Comparison of ENCODE assay signal across 28 mouse cellular contexts in genomic region chr12:39646556-39646955, GRCm38 (mm10).
"Had no signal": no experiment of that assay in that cellular context is flagged by ENCODE, and none has a peak within 500 bp of the region (broad histone marks: within the 10 kb centered on the region; RNA-seq: fewer than 3 reads in every experiment).

No protein-coding gene starts in this region.

- H3K36me3 ChIP-seq: heart, embryonic 13.5 days; heart, embryonic 15.5 days; hindbrain, embryonic 13.5 days; hindbrain, embryonic 15.5 days; kidney, embryonic 15.5 days; limb, embryonic 13.5 days; limb, embryonic 15.5 days; liver, embryonic 12.5 days had no signal

- H3K9ac ChIP-seq: heart, embryonic 13.5 days; heart, embryonic 15.5 days; hindbrain, embryonic 13.5 days; hindbrain, embryonic 15.5 days; kidney, embryonic 15.5 days; limb, embryonic 13.5 days; limb, embryonic 15.5 days; liver, embryonic 12.5 days; liver, embryonic 14.5 days had no signal

- H3K9me3 ChIP-seq: heart, embryonic 13.5 days; heart, embryonic 15.5 days; hindbrain, embryonic 13.5 days; hindbrain, embryonic 15.5 days; kidney, embryonic 15.5 days; limb, embryonic 13.5 days; limb, embryonic 15.5 days; liver, embryonic 12.5 days had no signal

- H3K4me1 ChIP-seq: heart, embryonic 13.5 days; heart, embryonic 15.5 days; hindbrain, embryonic 13.5 days; hindbrain, embryonic 15.5 days; kidney, embryonic 15.5 days; limb, embryonic 13.5 days; limb, embryonic 15.5 days; liver, embryonic 12.5 days had no signal

- H3K4me3 ChIP-seq: gastrocnemius, adult 2 months; heart, adult 2 months; heart, embryonic 13.5 days; heart, embryonic 15.5 days; hindbrain, embryonic 13.5 days; hindbrain, embryonic 15.5 days; kidney, embryonic 15.5 days; limb, embryonic 13.5 days; limb, embryonic 15.5 days; liver, embryonic 12.5 days had no signal

- H3K4me2 ChIP-seq: heart, embryonic 11.5 days; heart, embryonic 13.5 days; heart, embryonic 15.5 days; hindbrain, embryonic 13.5 days; hindbrain, embryonic 15.5 days; kidney, embryonic 15.5 days; limb, embryonic 13.5 days; limb, embryonic 15.5 days; liver, embryonic 12.5 days had no signal

- H3K27ac ChIP-seq: gastrocnemius, adult 2 months; heart, adult 2 months; heart, embryonic 13.5 days; heart, embryonic 15.5 days; hindbrain, embryonic 13.5 days; hindbrain, embryonic 15.5 days; hindbrain, postnatal 0 days; kidney, embryonic 15.5 days; kidney, postnatal 0 days; limb, embryonic 13.5 days; limb, embryonic 15.5 days; liver, embryonic 12.5 days; liver, embryonic 14.5 days had no signal

- DNase-seq: gastrocnemius, adult 2 months; gastrocnemius, postnatal 10 days; gastrocnemius, postnatal 25 days; heart, adult 11 months; heart, adult 2 months; heart, postnatal 14 days; heart, postnatal 36 days; kidney, adult 11 months; kidney, adult 2 months; kidney, adult 9 months; kidney, postnatal 14 days; kidney, postnatal 36 days; layer of hippocampus, adult 9-11 months; layer of hippocampus, postnatal 36 days; left cerebral cortex, postnatal 4 days had no signal

- H3K27me3 ChIP-seq: heart, embryonic 13.5 days; heart, embryonic 15.5 days; hindbrain, embryonic 13.5 days; hindbrain, embryonic 15.5 days; kidney, embryonic 15.5 days; limb, embryonic 13.5 days; limb, embryonic 15.5 days; liver, embryonic 12.5 days had no signal

- ATAC-seq: hindbrain, postnatal 0 days; intestine, embryonic 16.5 days; liver, embryonic 12.5 days had no signal
